Mouse (Mus musculus) intestine, embryonic 15.5 days (tissue): ENCODE measurements around the gene 2610044O15Rik8. TPM values are rescaled to one million over a fixed set of nuclear protein-coding genes. Genes with fewer than 3 reads are reported as not detected.
"Not testable (repeated sequence)": the region's sequence is repeated elsewhere in the genome, so short reads cannot be mapped to it uniquely, and the experiment has no call there.

Source experiments
- ATAC-seq: fragments of 200-750 bp; cut with Nextera tagmentation; 2 replicates; pipeline ENCODE4 v1.8.0; 2017; ENCODE audit warnings: moderate TSS enrichment, moderate library complexity
- H3K27ac ChIP-seq: fragments of 300-500 bp; sonication (generic); 2 replicates; pipeline ENCODE4 v1.5.1; 2015; ENCODE audit warnings: mild to moderate bottlenecking, inconsistent platforms
- H3K27me3 ChIP-seq: fragments of 300-500 bp; sonication (generic); replicated peaks from 2 replicates; pipeline ENCODE4 v1.6.1; 2015; ENCODE audit warnings: inconsistent platforms
- H3K36me3 ChIP-seq: fragments of 300-500 bp; sonication (generic); 2 replicates; pipeline ENCODE4 v1.6.1; 2015; ENCODE audit warnings: inconsistent platforms
- H3K4me1 ChIP-seq: fragments of 300-500 bp; sonication (generic); replicated peaks from 2 replicates; pipeline ENCODE4 v1.6.1; 2015; ENCODE audit warnings: inconsistent platforms
- H3K4me2 ChIP-seq: fragments of 300-500 bp; sonication (generic); replicated peaks from 2 replicates; pipeline ENCODE4 v1.6.1; 2015; ENCODE audit warnings: mild to moderate bottlenecking, inconsistent platforms
- H3K4me3 ChIP-seq: fragments of 300-500 bp; sonication (generic); replicated peaks from 2 replicates; pipeline ENCODE4 v1.5.1; 2015; ENCODE audit warnings: inconsistent platforms
- H3K9ac ChIP-seq: fragments of 300-500 bp; sonication (generic); 2 replicates; pipeline ENCODE4 v1.6.1; 2015; ENCODE audit warnings: inconsistent platforms
- H3K9me3 ChIP-seq: fragments of 300-500 bp; sonication (generic); 2 replicates; pipeline ENCODE4 v1.6.1; 2016; ENCODE audit warnings: inconsistent platforms
- WGBS: fragments of 180-500 bp; shearing (Covaris S2); methylation state at CpG from one replicate; pipeline ENCODE4 v1.1.7; 2015; 5-methylcytosine and 5-hydroxymethylcytosine counted together
- polyA plus RNA-seq: library from polyadenylated mRNA; unstranded; fragments of >200 nt; fragmentation: Nextera tagmentation; extraction: Ambion mirVana; gene quantifications from 2 replicates; pipeline ENCODE4 v1.2.1, GENCODE M21; 2015

Gene 2610044O15Rik8
- 16.8 and 17.3 TPM in 2 replicates for polyA plus RNA-seq

GRCm38 (mm10) chr8:129234027-129234733 is at the start of gene 2610044O15Rik8:
Gene 2610044O15Rik8, minus strand, starts transcription at chr8:129234406.
- H3K27ac ChIP-seq = peak within 1 kb of the TSS; percentile 98
- no peaks in the 10 kb centered on the region for H3K27me3 ChIP-seq
- peak; percentile 100 for ATAC-seq
- H3K36me3 ChIP-seq = no peaks in the 10 kb centered on the region
- peak within 1 kb of the TSS; percentile 61 for H3K4me3 ChIP-seq
- H3K4me1 ChIP-seq = peaks cover 7% of the 10 kb centered on the region; the same call in 1 of the 2 replicates
- H3K9me3 ChIP-seq = no peaks in the 10 kb centered on the region
- WGBS = under 1% methylated on average over 18 of the region's 18 CpGs
- peak within 1 kb of the TSS; percentile 69 for H3K9ac ChIP-seq
- peak within 1 kb of the TSS; percentile 66 for H3K4me2 ChIP-seq

- Histone ChIP-seq H3K4me3 (no peak overlapping the region), H3K4me2 (no peak overlapping the region), H3K36me3 (peaks cover 22% of the 10 kb centered on the region), H3K9ac (no peak overlapping the region), H3K9me3 (peaks cover 5% of the 10 kb centered on the region; the same call in 1 of the 2 replicates), H3K27ac (no peak overlapping the region), H3K4me1 (no peaks in the 10 kb centered on the region), H3K27me3 (no peaks in the 10 kb centered on the region)
- no peak for ATAC-seq
- 92% methylated on average over 1 of the region's 1 CpGs for whole genome bisulfite sequencing
Observed at GRCm38 (mm10) chr8:129265918-129266317, 31.7 kb upstream of the 2610044O15Rik8 start.

GRCm38 (mm10) chr8:129264296-129264695 is 30.1 kb upstream of the 2610044O15Rik8 start:
- H3K27ac ChIP-seq = no peak overlapping the region
- no peaks in the 10 kb centered on the region for H3K27me3 ChIP-seq
- 75% methylated on average over 2 of the region's 2 CpGs for WGBS
- 0 out of 2 replicates have a peak overlapping the region, but pooled peaks have one; percentile 55 for H3K4me3 ChIP-seq
- ATAC-seq = no peak
- peaks cover 5% of the 10 kb centered on the region; the same call in 1 of the 2 replicates for H3K9me3 ChIP-seq
- no peaks in the 10 kb centered on the region for H3K4me1 ChIP-seq
- H3K36me3 ChIP-seq = peaks cover 15% of the 10 kb centered on the region
- peak overlapping the region; percentile 69; the same call in 1 of the 2 replicates for H3K4me2 ChIP-seq
- H3K9ac ChIP-seq = no peak overlapping the region

DNA sequence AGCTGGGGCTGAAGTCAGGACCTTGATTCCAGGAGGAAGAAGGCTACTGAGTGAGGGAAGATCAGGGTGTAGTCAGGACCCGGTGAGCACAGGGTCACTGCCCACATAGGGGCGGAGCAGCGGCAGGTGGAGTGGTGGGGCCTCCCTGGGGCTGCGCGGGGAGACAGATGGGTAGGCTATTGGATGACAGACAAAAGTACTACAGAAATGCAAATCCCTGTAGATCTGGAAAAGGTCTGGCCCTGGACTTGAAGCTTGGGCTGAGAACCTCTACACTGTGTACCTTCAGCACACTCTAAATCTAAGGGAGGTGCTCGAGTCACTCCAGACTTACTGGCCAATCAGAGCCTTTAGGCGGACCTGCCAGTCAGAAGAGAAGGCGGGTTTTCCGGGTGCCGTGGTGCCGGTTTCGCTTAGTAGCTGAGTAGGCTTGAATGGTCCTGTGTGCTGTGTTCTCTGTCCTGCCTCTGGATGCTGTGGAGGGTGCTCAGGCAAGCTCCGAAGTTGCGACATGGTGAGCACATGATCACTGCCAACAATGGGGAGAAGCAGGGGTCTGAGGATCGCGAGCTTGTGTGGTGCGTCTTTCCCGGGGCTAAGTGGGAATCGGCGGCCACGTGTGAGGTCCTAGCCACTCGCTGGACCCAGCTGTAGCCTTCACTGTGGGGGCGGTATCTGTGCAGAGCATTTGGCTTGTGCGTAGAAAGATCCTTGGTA is 29.2 kb upstream of the 2610044O15Rik8 start:
- peak; percentile 99 for ATAC-seq
- H3K4me1 ChIP-seq, H3K27me3 ChIP-seq, H3K36me3 ChIP-seq, H3K9me3 ChIP-seq: not testable (repeated sequence)
- peak overlapping the region; percentile 55 for H3K4me3 ChIP-seq
- peak overlapping the region; percentile 69 for H3K4me2 ChIP-seq
- under 1% methylated on average over 24 of the region's 24 CpGs for WGBS
- peak overlapping the region; percentile 40; the same call in 1 of the 2 replicates for H3K27ac ChIP-seq
- H3K9ac ChIP-seq = peak overlapping the region; percentile 42

- Histone ChIP-seq H3K9ac (peak overlapping the region; percentile 69), H3K27me3 (no peaks in the 10 kb centered on the region), H3K4me1 (peaks cover 7% of the 10 kb centered on the region; the same call in 1 of the 2 replicates), H3K4me2 (peak overlapping the region; percentile 66), H3K9me3 (no peaks in the 10 kb centered on the region), H3K36me3 (no peaks in the 10 kb centered on the region), H3K27ac (peak overlapping the region; percentile 98), H3K4me3 (peak overlapping the region; percentile 61)
- 3% methylated on average over 9 of the region's 9 CpGs for WGBS
- no peak for ATAC-seq
Observed at GRCm38 (mm10) chr8:129233664-129234026, 561 bp downstream of the 2610044O15Rik8 start.

Other genes starting within 250 kb of the 2610044O15Rik8 start
- not detected in 2 replicates for gene Ccdc7a, start 168.9 kb downstream of the 2610044O15Rik8 start, polyA plus RNA-seq
- gene Ccdc7b, start 167.3 kb downstream of the 2610044O15Rik8 start, polyA plus RNA-seq = not detected in 2 replicates
- not detected in 2 replicates for gene Gm10999, start 102.7 kb downstream of the 2610044O15Rik8 start, polyA plus RNA-seq